In genomic region chrX:73007597-73008479, GRCm38 (mm10) we compare ENCODE assay signal across 8 mouse cellular contexts. TPM values are rescaled to one million over a fixed set of nuclear protein-coding genes. Genes with fewer than 3 reads are reported as not detected.
DNase-seq lines count a peak whose midpoint lies in the region; ATAC-seq lines count a peak whose summit lies in the region.

No protein-coding gene starts in this region.

- peak; percentile 100 for ATAC-seq in hindbrain, embryonic 13.5 days (ENCODE audit: low FRiP score)

- peak; percentile 85 for DNase-seq in Muller cell, postnatal 12 days (ENCODE audit: inconsistent ontology term)
- DNase-seq in cerebellum, adult 9-11 months = peak; percentile 96
- DNase-seq in frontal cortex, postnatal 10 days (ENCODE audit: low spot score in 2 of 2) = peak; percentile 87 to 88
- DNase-seq in layer of hippocampus, postnatal 25 days (ENCODE audit: extremely low spot score in 1 of 2, low spot score in 1 of 2) = peak; percentile 74 to 90
- peak; percentile 94 for DNase-seq in lung, postnatal 25 days (ENCODE audit: low spot score)
- DNase-seq in retina, embryonic 14.5 days (ENCODE audit: low spot score) = peak; percentile 96
- peak; percentile 92 for DNase-seq in thymus, postnatal 4 days

- no peaks in the 10 kb centered on the region for H3K9me3 ChIP-seq in hindbrain, embryonic 13.5 days

- H3K4me1 ChIP-seq in hindbrain, embryonic 13.5 days (replicated peaks) = no peaks in the 10 kb centered on the region

- peak overlapping the region; percentile 33 for H3K4me3 ChIP-seq in hindbrain, embryonic 13.5 days

- peak overlapping the region; percentile 50 for H3K4me2 ChIP-seq in hindbrain, embryonic 13.5 days

- peak overlapping the region; percentile 49 for H3K9ac ChIP-seq in hindbrain, embryonic 13.5 days

- peak overlapping the region; percentile 85 for H3K27ac ChIP-seq in hindbrain, embryonic 13.5 days

- WGBS in hindbrain, embryonic 13.5 days = 13% methylated on average over 26 of the region's 27 CpGs

- H3K27me3 ChIP-seq in hindbrain, embryonic 13.5 days = no peaks in the 10 kb centered on the region

- no peaks in the 10 kb centered on the region for H3K36me3 ChIP-seq in hindbrain, embryonic 13.5 days

RNA-seq across cellular contexts. Expression of gene Zfp185, which starts 20.7 kb away (rescaled TPM):
- 0.96 and 1.5 TPM in 2 replicates for polyA plus RNA-seq in hindbrain, embryonic 13.5 days (2015; fragmentation: Nextera tagmentation; extraction: Ambion mirVana)
- total RNA-seq in layer of hippocampus, postnatal 25 days (2021) = 1 to 10 TPM in 1 of 2 experiments, under 1 TPM in 1; 0.69 to 1.5 TPM

RNA-seq across cellular contexts. Expression of gene Pnma5, which starts 29.1 kb away (rescaled TPM):
- not detected in 2 replicates for polyA plus RNA-seq in hindbrain, embryonic 13.5 days (2015; fragmentation: Nextera tagmentation; extraction: Ambion mirVana)
- total RNA-seq in layer of hippocampus, postnatal 25 days (2021) = under 1 TPM; 0.25 to 0.38 TPM

RNA-seq across cellular contexts. Expression of gene Pnma3, which starts 56.7 kb away (rescaled TPM):
- polyA plus RNA-seq in hindbrain, embryonic 13.5 days (2015; fragmentation: Nextera tagmentation; extraction: Ambion mirVana) = 2.3 and 3.0 TPM in 2 replicates
- 10 to 100 TPM; 15.7 to 25.1 TPM for total RNA-seq in layer of hippocampus, postnatal 25 days (2021)

Comparison
In these comparisons a context has a peak if more than half of its experiments do, and no peak if none do; other contexts are left out.
1. Peak in every context shown above with its lines: DNase-seq, ATAC-seq, H3K4me3 ChIP-seq and H3K27ac ChIP-seq.